Mouse (Mus musculus) stomach, embryonic 14.5 days (tissue): Measurements from ENCODE around the gene Hhipl1. TPM values are rescaled to one million over a fixed set of nuclear protein-coding genes. Genes with fewer than 3 reads are reported as not detected.
A peak's percentile ranks its signal among the peaks of the same experiment; 100 is the strongest.

Experiments used
- ATAC-seq: fragments of 200-750 bp; cut with Nextera tagmentation; 2 replicates; pipeline ENCODE4 v1.8.0; 2017; ENCODE audit warnings: low read depth, moderate TSS enrichment; ENCODE audit not compliant: insufficient number of reproducible peaks, insufficient read depth, low FRiP score
- H3K27ac ChIP-seq: fragments of 300-500 bp; sonication (generic); 2 replicates; pipeline ENCODE4 v1.5.1; 2014; ENCODE audit warnings: mild to moderate bottlenecking, low read length, moderate library complexity, mixed read lengths
- H3K27me3 ChIP-seq: fragments of 300-500 bp; sonication (generic); 2 replicates; pipeline ENCODE4 v1.6.1; 2014; ENCODE audit warnings: low read length, control low read depth, mixed read lengths; ENCODE audit not compliant: control insufficient read depth, insufficient read depth
- H3K36me3 ChIP-seq: fragments of 300-500 bp; sonication (generic); 2 replicates; pipeline ENCODE4 v1.6.1; 2014; ENCODE audit warnings: mild to moderate bottlenecking, control low read depth, low read length, moderate library complexity, mixed read lengths; ENCODE audit not compliant: control insufficient read depth, insufficient read depth
- H3K4me1 ChIP-seq: fragments of 300-500 bp; sonication (generic); 2 replicates; pipeline ENCODE4 v1.6.1; 2014; ENCODE audit warnings: low read length, control low read depth, mixed read lengths; ENCODE audit not compliant: control insufficient read depth, insufficient read depth
- H3K4me2 ChIP-seq: fragments of 300-500 bp; sonication (generic); replicated peaks from 2 replicates; pipeline ENCODE4 v1.6.1; 2014; ENCODE audit warnings: low read depth, low read length, control low read depth
- H3K4me3 ChIP-seq: fragments of 300-500 bp; sonication (generic); 2 replicates; pipeline ENCODE4 v1.5.1; 2014; ENCODE audit warnings: low read depth, low read length, control low read depth
- H3K9ac ChIP-seq: fragments of 300-500 bp; sonication (generic); replicated peaks from 2 replicates; pipeline ENCODE4 v1.6.1; 2014; ENCODE audit warnings: low read depth, mild to moderate bottlenecking, control low read depth, low read length, moderate library complexity, mixed read lengths
- H3K9me3 ChIP-seq: fragments of 300-500 bp; sonication (generic); 2 replicates; pipeline ENCODE4 v1.6.1; 2016; ENCODE audit warnings: low read depth, low read length, control low read depth; ENCODE audit not compliant: control insufficient read depth
- WGBS: fragments of 180-500 bp; shearing (Covaris S2); extraction: QIAGEN DNeasy Blood & Tissue Kit; methylation state at CpG from one replicate; pipeline ENCODE4 v1.1.7; 2014; 5-methylcytosine and 5-hydroxymethylcytosine counted together
- polyA plus RNA-seq: library from polyadenylated mRNA; unstranded; fragments of >200 nt; fragmentation: Nextera tagmentation; extraction: Ambion mirVana; gene quantifications from 2 replicates; pipeline ENCODE4 v1.2.1, GENCODE M21; 2014

Gene Hhipl1
- polyA plus RNA-seq, 1 experiment from 2014 or later: 0.72 TPM

- H3K9ac ChIP-seq: no peak overlapping the region
- H3K4me1 ChIP-seq: peaks cover 70% of the 10 kb centered on the region
- H3K4me3 ChIP-seq: no peak overlapping the region
- no peaks in the 10 kb centered on the region; the same call in 1 of the 2 replicates for H3K36me3 ChIP-seq
- H3K27me3 ChIP-seq: no peaks in the 10 kb centered on the region
- H3K27ac ChIP-seq: no peak overlapping the region
- no peaks in the 10 kb centered on the region for H3K9me3 ChIP-seq
- H3K4me2 ChIP-seq: no peak overlapping the region
- no peak for ATAC-seq
- WGBS: 66% methylated on average over 5 of the region's 5 CpGs
These were observed 36.4 kb upstream of the Hhipl1 start for GRCm38 (mm10) chr12:108269699-108270098.

GRCm38 (mm10) chr12:108270240-108270919 is 35.7 kb upstream of the Hhipl1 start:
- Histone ChIP-seq H3K27ac (no peak overlapping the region), H3K36me3 (no peaks in the 10 kb centered on the region; the same call in 1 of the 2 replicates), H3K9me3 (no peaks in the 10 kb centered on the region), H3K4me3 (no peak overlapping the region), H3K27me3 (no peaks in the 10 kb centered on the region), H3K4me2 (no peak overlapping the region), H3K9ac (no peak overlapping the region), H3K4me1 (peaks cover 64% of the 10 kb centered on the region)
- no peak for ATAC-seq
- WGBS: 61% methylated on average over 13 of the region's 13 CpGs

GRCm38 (mm10) chr12:108271351-108272142 is 34.5 kb upstream of the Hhipl1 start:
- Histone ChIP-seq H3K36me3 (no peaks in the 10 kb centered on the region; the same call in 1 of the 2 replicates), H3K27me3 (no peaks in the 10 kb centered on the region), H3K9ac (no peak overlapping the region), H3K4me3 (no peak overlapping the region), H3K9me3 (no peaks in the 10 kb centered on the region), H3K4me1 (peaks cover 54% of the 10 kb centered on the region), H3K4me2 (no peak overlapping the region; the same call in 1 of the 2 replicates), H3K27ac (no peak overlapping the region)
- ATAC-seq: no peak
- WGBS: 82% methylated on average over 16 of the region's 16 CpGs

- ATAC-seq: no peak
- H3K36me3 ChIP-seq: no peaks in the 10 kb centered on the region; the same call in 1 of the 2 replicates
- H3K4me2 ChIP-seq: peak overlapping the region; percentile 98
- no peaks in the 10 kb centered on the region for H3K9me3 ChIP-seq
- peaks cover 58% of the 10 kb centered on the region for H3K4me1 ChIP-seq
- H3K27me3 ChIP-seq: no peaks in the 10 kb centered on the region
- H3K27ac ChIP-seq: no peak overlapping the region
- WGBS: 57% methylated on average over 7 of the region's 7 CpGs
- H3K9ac ChIP-seq: no peak overlapping the region
- peak overlapping the region; percentile 63; the same call in 1 of the 2 replicates for H3K4me3 ChIP-seq
These were observed 33.9 kb upstream of the Hhipl1 start for GRCm38 (mm10) chr12:108272143-108272635.

- H3K36me3 ChIP-seq: no peaks in the 10 kb centered on the region; the same call in 1 of the 2 replicates
- peak overlapping the region; percentile 63 for H3K4me3 ChIP-seq
- no peaks in the 10 kb centered on the region for H3K9me3 ChIP-seq
- H3K4me1 ChIP-seq: peaks cover 59% of the 10 kb centered on the region
- no peaks in the 10 kb centered on the region for H3K27me3 ChIP-seq
- H3K27ac ChIP-seq: no peak overlapping the region
- H3K4me2 ChIP-seq: peak overlapping the region; percentile 98
- ATAC-seq: no peak
- WGBS: 6% methylated on average over 21 of the region's 21 CpGs
- peak overlapping the region; percentile 65 for H3K9ac ChIP-seq
These were observed 32.4 kb upstream of the Hhipl1 start for GRCm38 (mm10) chr12:108273466-108274312.

GRCm38 (mm10) chr12:108274313-108274595 is 31.8 kb upstream of the Hhipl1 start:
- Histone ChIP-seq H3K36me3 (no peaks in the 10 kb centered on the region; the same call in 1 of the 2 replicates), H3K4me1 (peaks cover 59% of the 10 kb centered on the region), H3K27ac (no peak overlapping the region), H3K4me3 (peak overlapping the region; percentile 63), H3K27me3 (no peaks in the 10 kb centered on the region), H3K4me2 (peak overlapping the region; percentile 98), H3K9me3 (no peaks in the 10 kb centered on the region), H3K9ac (peak overlapping the region; percentile 65)
- no peak for ATAC-seq
- under 1% methylated on average over 29 of the region's 35 CpGs for WGBS

GRCm38 (mm10) chr12:108274661-108275507 is 31.2 kb upstream of the Hhipl1 start, which contains the start of gene Ccdc85c:
Gene Ccdc85c, minus strand, starts transcription at chr12:108275425.
- peak within 1 kb of the TSS; percentile 98 for H3K4me2 ChIP-seq
- peaks cover 56% of the 10 kb centered on the region for H3K4me1 ChIP-seq
- H3K27ac ChIP-seq: peak within 1 kb of the TSS; percentile 73; the same call in 1 of the 2 replicates
- no peaks in the 10 kb centered on the region; the same call in 1 of the 2 replicates for H3K36me3 ChIP-seq
- H3K9ac ChIP-seq: peak within 1 kb of the TSS; percentile 65
- H3K4me3 ChIP-seq: peak within 1 kb of the TSS; percentile 63
- under 1% methylated on average over 95 of the region's 120 CpGs for WGBS
- H3K9me3 ChIP-seq: no peaks in the 10 kb centered on the region
- ATAC-seq: no peak
- no peaks in the 10 kb centered on the region for H3K27me3 ChIP-seq
